Mouse (Mus musculus): ENCODE results near the gene Spesp1. TPM values are rescaled to one million over a fixed set of nuclear protein-coding genes. Genes with fewer than 3 reads are reported as not detected.

Spesp1 gene
- polyA plus RNA-seq, 1 experiment, result not detected

DNA sequence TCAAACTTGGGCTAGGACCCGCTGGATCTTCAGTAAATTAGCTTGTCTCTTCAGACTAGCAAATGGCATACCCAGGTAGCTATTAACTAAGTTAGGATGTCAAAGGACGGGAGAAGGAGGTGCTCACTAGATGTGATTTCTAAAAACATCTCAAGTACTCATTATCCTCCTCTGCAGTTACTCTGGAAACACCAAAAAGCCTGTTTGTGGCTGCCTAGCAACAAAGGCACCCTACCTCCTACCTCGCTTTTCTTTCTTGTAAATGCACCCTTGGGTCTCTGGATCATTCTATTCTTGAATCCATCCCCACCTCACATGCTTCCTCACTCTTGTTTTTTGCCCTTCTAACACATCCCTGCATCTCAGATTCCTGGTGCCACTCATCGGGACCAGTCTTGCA is 5.1 kb downstream of the Spesp1 start:
- Histone ChIP-seq H3K4me1 (no peaks in the 10 kb centered on the region), H3K9me3 (no peaks in the 10 kb centered on the region), H3K36me3 (replicated peaks; ENCODE audit: low read length) (no peaks in the 10 kb centered on the region), H3K27me3 (replicated peaks) (peaks cover 22% of the 10 kb centered on the region), H3K4me3 (replicated peaks) (no peak overlapping the region)
- TF ChIP-seq GATA1 (IDR thresholded peaks at IDR 0.05; ENCODE audit: borderline replicate concordance, low read length) (no peak), FLI1 (IDR thresholded peaks at IDR 0.05; ENCODE audit: low read length) (no peak)

GRCm38 (mm10) chr9:62270775-62271399 is 11.1 kb downstream of the Spesp1 start:
- no peak for TF ChIP-seq FLI1 (IDR thresholded peaks at IDR 0.05; ENCODE audit: low read length)
- no peak for TF ChIP-seq GATA1 (IDR thresholded peaks at IDR 0.05; ENCODE audit: borderline replicate concordance, low read length)
- H3K27me3 ChIP-seq (replicated peaks), result peaks cover 24% of the 10 kb centered on the region
- H3K4me3 ChIP-seq (replicated peaks), result no peak overlapping the region
- peaks cover 2% of the 10 kb centered on the region for H3K4me1 ChIP-seq
- H3K9me3 ChIP-seq, result no peaks in the 10 kb centered on the region
- H3K36me3 ChIP-seq (replicated peaks; ENCODE audit: low read length), result no peaks in the 10 kb centered on the region

DNA sequence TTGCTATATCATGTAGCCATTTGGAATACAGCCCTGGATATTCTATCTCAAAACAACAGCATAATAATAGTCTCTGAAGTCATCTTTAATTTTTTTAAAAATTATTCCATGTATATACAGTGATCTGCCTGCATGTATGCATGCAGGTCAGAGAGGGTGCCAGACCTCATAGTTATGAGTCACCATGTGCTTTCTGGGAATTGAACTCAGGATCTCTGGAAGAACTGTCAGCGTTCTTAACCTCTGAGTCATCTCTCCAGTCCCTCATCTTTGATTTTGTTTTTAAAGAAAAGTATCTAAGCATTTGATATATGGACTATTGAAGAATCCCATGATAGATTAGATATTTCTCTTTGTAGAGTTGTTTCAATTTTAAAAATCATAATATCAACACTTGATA is 12.8 kb downstream of the Spesp1 start:
- H3K4me1 ChIP-seq, result peaks cover 10% of the 10 kb centered on the region
- H3K36me3 ChIP-seq (replicated peaks; ENCODE audit: low read length), result no peaks in the 10 kb centered on the region
- H3K9me3 ChIP-seq, result no peaks in the 10 kb centered on the region
- H3K27me3 ChIP-seq (replicated peaks), result peaks cover 27% of the 10 kb centered on the region
- TF ChIP-seq GATA1 (IDR thresholded peaks at IDR 0.05; ENCODE audit: borderline replicate concordance, low read length), result no peak
- no peak for TF ChIP-seq FLI1 (IDR thresholded peaks at IDR 0.05; ENCODE audit: low read length)
- H3K4me3 ChIP-seq (replicated peaks), result no peak overlapping the region

- H3K4me1 ChIP-seq, result peaks cover 10% of the 10 kb centered on the region
- H3K9me3 ChIP-seq, result no peaks in the 10 kb centered on the region
- H3K4me3 ChIP-seq (replicated peaks), result peak overlapping the region; percentile 54
- H3K36me3 ChIP-seq (replicated peaks; ENCODE audit: low read length), result no peaks in the 10 kb centered on the region
- TF ChIP-seq GATA1 (IDR thresholded peaks at IDR 0.05; ENCODE audit: borderline replicate concordance, low read length) (no peak), FLI1 (IDR thresholded peaks at IDR 0.05; ENCODE audit: low read length) (no peak)
- H3K27me3 ChIP-seq (replicated peaks), result peaks cover 29% of the 10 kb centered on the region
Measured at GRCm38 (mm10) chr9:62265278-62265677, 16.7 kb downstream of the Spesp1 start.

DNA sequence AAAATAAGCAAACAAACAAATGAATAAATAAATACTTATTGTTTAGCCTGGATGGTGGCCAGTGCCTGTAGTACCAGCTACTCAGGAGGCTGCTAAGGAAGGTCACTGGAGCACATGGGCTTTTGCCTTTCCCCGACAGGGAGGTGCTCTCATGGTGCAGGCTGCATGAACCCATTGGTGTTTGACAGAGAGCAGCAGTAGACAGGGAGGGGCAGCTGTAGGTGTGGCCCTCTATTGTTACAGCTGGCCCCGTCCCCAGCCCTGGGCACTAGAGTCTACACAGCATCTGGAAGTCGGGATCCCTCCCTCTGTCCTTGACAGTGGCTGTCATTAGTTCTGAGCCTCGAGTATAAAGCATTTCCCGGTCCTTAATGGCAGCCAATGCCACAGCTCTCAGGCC is 18.4 kb downstream of the Spesp1 start:
- Histone ChIP-seq H3K9me3 (peaks cover 3% of the 10 kb centered on the region), H3K4me3 (replicated peaks) (no peak overlapping the region), H3K27me3 (replicated peaks) (peaks cover 27% of the 10 kb centered on the region), H3K36me3 (replicated peaks; ENCODE audit: low read length) (no peaks in the 10 kb centered on the region), H3K4me1 (peaks cover 10% of the 10 kb centered on the region)
- no peak for TF ChIP-seq FLI1 (IDR thresholded peaks at IDR 0.05; ENCODE audit: low read length)
- no peak for TF ChIP-seq GATA1 (IDR thresholded peaks at IDR 0.05; ENCODE audit: borderline replicate concordance, low read length)

DNA sequence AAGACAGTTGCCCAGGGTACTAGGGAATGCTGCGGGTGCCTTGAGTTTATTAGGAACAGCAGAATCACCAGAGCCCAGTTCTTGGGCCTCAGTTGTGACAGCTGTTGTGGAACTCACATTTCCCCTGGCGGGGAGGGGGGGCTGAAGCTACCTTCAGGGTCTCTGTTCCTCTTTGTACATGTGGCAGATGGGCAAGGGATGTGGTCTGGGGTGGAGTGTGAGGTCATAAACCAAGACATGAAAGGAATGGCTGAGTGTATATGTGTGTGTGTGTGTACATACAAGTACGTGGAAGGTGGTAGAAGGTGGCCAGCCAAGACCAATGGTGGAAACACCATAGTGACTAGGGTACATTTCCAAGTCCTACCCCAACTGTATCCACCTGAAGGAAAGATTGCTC is 20.6 kb downstream of the Spesp1 start:
- TF ChIP-seq GATA1 (IDR thresholded peaks at IDR 0.05; ENCODE audit: borderline replicate concordance, low read length) (no peak), FLI1 (IDR thresholded peaks at IDR 0.05; ENCODE audit: low read length) (no peak)
- H3K4me3 ChIP-seq (replicated peaks), result no peak overlapping the region
- no peaks in the 10 kb centered on the region for H3K36me3 ChIP-seq (replicated peaks; ENCODE audit: low read length)
- peaks cover 25% of the 10 kb centered on the region for H3K27me3 ChIP-seq (replicated peaks)
- H3K4me1 ChIP-seq, result peaks cover 10% of the 10 kb centered on the region
- peaks cover 6% of the 10 kb centered on the region for H3K9me3 ChIP-seq

DNA sequence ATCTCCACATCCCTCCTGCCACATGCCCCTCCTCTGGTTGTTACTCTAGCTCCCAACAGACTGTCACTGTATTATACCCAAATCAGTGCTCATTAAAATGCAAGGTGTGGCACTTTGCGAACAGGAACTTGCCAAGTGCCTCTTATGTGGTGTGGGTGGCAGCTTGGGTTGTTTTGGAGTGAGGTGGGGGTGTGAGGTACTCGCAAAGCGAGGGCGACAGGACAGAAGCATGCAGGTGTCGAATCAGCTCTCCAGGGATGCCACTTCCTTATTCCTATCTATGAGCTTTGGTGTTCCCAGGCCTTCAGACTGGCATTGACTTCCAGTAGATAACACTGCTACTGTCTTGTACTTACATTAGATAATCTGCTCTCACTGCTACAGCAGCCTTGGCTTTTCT is 21.0 kb downstream of the Spesp1 start:
- H3K9me3 ChIP-seq, result peaks cover 7% of the 10 kb centered on the region
- no peak for TF ChIP-seq FLI1 (IDR thresholded peaks at IDR 0.05; ENCODE audit: low read length)
- no peak for TF ChIP-seq GATA1 (IDR thresholded peaks at IDR 0.05; ENCODE audit: borderline replicate concordance, low read length)
- H3K4me1 ChIP-seq, result peaks cover 9% of the 10 kb centered on the region
- H3K36me3 ChIP-seq (replicated peaks; ENCODE audit: low read length), result no peaks in the 10 kb centered on the region
- no peak overlapping the region for H3K4me3 ChIP-seq (replicated peaks)
- peaks cover 25% of the 10 kb centered on the region for H3K27me3 ChIP-seq (replicated peaks)

GRCm38 (mm10) chr9:62258005-62258404 is 24.0 kb downstream of the Spesp1 start:
- H3K36me3 ChIP-seq (replicated peaks; ENCODE audit: low read length), result no peaks in the 10 kb centered on the region
- H3K4me1 ChIP-seq, result no peaks in the 10 kb centered on the region
- peaks cover 30% of the 10 kb centered on the region for H3K27me3 ChIP-seq (replicated peaks)
- peaks cover 14% of the 10 kb centered on the region for H3K9me3 ChIP-seq
- TF ChIP-seq GATA1 (IDR thresholded peaks at IDR 0.05; ENCODE audit: borderline replicate concordance, low read length) (no peak), FLI1 (IDR thresholded peaks at IDR 0.05; ENCODE audit: low read length) (no peak)
- no peak overlapping the region for H3K4me3 ChIP-seq (replicated peaks)

DNA sequence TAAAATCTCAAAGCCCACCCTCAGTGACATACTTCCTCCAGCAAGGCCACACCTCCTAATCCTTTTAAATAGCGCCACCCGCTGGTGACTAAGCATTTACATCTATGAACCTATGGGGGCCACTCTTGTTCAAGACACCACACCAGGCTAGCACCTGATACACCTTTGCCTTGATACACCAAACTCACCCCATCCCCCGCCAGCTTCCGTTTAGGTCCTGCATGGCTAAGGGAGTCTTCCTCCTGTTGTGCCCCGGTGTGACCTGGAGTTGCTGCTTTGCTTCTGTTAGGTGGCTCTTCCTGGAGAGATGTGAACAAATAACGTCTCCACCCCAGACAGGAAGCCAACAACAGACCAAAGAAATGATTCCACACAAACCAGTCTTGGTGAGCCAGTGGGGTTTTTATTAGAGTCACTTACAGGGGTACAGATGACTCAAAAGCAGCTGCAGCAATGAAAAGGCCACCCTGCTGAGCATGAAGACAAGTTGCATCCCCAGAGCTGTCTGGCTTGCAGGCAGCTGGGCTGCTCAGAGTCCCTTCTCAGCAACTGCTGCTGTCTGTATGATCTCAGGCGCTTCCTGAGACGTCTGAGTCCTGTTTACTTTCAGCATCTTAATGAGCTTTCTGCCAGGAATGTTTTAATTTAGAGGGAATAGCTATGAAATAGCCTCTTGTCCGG is 26.0 kb downstream of the Spesp1 start:
- Histone ChIP-seq H3K4me3 (replicated peaks) (no peak overlapping the region), H3K9me3 (peaks cover 14% of the 10 kb centered on the region), H3K4me1 (no peaks in the 10 kb centered on the region), H3K27me3 (replicated peaks) (peaks cover 40% of the 10 kb centered on the region), H3K36me3 (replicated peaks; ENCODE audit: low read length) (no peaks in the 10 kb centered on the region)
- TF ChIP-seq GATA1 (IDR thresholded peaks at IDR 0.05; ENCODE audit: borderline replicate concordance, low read length), result no peak
- no peak for TF ChIP-seq FLI1 (IDR thresholded peaks at IDR 0.05; ENCODE audit: low read length)

GRCm38 (mm10) chr9:62253736-62254443 is 28.1 kb downstream of the Spesp1 start:
- Histone ChIP-seq H3K9me3 (peaks cover 14% of the 10 kb centered on the region), H3K36me3 (replicated peaks; ENCODE audit: low read length) (no peaks in the 10 kb centered on the region), H3K4me3 (replicated peaks) (no peak overlapping the region), H3K27me3 (replicated peaks) (peaks cover 45% of the 10 kb centered on the region), H3K4me1 (no peaks in the 10 kb centered on the region)
- TF ChIP-seq FLI1 (IDR thresholded peaks at IDR 0.05; ENCODE audit: low read length), result no peak
- TF ChIP-seq GATA1 (IDR thresholded peaks at IDR 0.05; ENCODE audit: borderline replicate concordance, low read length), result no peak

Data from megakaryocyte, embryonic 14.5 days (primary cell).